Mouse (Mus musculus) 416B (cell line): ENCODE measurements around the gene Msantd2.

ENCODE experiments used
- DNase-seq: peaks from one replicate; pipeline ENCODE4 v3.0.0; 2011; ENCODE audit warnings: low read depth

The Msantd2 gene

DNA sequence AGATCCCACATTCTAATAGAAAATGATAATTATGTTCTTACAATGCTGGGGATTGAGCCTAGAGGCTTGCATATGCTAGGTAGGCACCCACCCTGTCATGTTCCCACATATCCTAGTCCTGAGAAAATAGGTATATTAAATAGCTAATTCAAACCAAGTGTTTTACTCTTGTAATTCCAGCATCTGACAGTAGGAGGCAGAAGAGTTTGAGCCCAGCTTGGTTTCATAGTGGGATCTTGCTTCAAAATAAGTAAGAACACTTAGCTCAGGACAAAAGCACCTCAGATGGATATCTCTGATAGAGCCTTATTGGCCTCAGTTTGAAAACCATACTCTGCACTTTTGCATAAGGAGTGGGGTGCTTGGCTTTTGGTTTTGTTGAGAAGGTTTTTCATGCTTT lies 15.2 kb downstream of the Msantd2 start:
- no peak for DNase-seq

DNA sequence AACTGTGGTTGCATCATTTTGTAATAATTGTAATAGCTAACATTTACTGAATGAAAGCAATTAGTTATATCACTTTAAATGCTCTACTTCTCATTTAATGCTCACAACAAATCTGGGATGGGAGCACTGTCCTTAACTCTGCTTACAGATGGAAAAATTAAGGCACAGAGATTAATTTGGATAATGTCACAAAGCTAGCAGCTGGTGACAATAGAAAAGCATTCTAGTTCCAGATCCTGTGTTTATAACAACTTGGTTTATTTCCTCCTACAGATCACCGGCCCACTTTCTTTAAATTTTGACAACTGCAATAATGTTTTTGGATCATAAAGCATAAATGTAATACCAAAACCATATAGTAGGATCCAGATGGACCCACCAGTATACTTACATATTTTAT lies 16.9 kb downstream of the Msantd2 start:
- no peak for DNase-seq

DNA sequence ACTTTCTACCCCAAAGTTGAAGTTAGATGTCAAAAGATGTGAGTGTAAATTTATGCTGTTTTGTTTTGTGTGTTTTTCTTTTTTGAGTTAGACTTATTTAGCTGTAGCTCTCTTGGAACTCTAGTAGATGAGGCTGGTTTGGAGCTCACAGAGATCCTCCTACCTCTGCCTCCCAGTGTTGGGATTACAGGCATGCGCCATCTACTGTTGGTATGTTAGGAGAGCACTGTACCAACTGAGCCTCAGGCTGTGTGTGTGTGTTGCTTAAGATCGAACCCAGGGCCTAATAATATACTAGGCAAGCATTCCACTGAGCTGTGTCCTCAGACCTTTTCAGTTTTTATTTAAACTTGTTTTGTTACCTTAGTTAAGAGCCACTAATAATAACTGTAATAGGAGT lies 23.0 kb downstream of the Msantd2 start:
- DNase-seq, result peak; percentile 61

DNA sequence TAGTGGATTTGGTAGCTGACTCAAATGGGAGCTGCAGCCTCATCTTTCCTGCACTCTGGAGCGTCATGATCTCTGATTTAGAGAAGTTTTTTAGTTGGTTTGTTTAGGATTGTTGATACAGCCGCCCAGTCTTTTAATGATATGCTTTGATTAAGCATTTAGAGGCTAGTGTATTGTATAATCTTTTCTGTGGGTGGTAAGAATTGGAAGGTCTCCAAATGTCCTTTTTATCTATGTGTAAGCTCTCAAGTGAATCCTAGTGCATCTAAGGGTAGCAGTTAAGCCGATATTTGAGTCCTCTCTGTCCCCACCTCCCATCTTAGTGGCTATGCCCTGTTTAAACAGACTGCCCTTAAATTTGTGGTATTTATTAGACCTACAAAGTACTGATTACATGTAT lies 25.3 kb downstream of the Msantd2 start:
- DNase-seq, result no peak

DNA sequence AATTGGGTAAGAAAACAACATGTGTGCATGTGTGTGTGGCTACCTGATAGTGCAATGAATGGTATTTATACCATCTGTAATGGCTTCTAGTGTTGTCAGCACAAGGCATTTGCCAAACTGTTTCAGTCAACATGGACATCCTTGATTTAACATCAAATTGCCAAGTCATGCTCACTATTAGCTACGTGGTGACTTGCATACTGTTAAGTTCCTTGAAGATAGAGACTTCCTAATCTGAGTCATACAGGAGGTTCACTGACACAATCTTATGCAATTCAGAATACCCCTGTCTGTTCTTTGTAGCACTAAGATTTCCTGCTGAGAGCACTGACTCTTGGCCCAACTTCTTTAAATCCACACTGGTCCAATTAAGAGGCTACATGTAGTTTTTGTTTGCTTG lies 28.3 kb downstream of the Msantd2 start:
- DNase-seq, result peak; percentile 95

DNA sequence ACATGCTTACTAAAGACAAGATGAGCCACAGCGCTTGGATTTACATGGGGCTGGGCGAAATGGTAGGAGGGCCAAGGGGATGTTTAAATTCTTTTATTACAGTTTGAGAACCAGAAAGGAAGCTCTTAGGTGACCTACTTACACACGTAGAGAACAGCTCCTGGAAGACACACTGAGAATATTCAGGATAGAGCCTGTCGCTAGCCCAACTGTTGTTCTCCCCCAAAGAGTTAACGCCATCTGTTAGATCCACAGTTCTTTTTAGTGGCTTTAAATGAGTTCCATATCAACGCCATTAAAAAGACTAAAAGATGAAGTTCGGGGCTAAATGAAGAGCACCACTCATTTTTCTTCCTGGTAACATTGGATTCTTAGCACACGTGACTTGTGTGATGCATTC lies 29.9 kb downstream of the Msantd2 start:
- DNase-seq, result no peak

- DNase-seq, result no peak
These were observed 30.9 kb downstream of the Msantd2 start for GRCm38 (mm10) chr9:37519995-37520394.

GRCm38 (mm10) chr9:37525461-37525860 lies 36.3 kb downstream of the Msantd2 start:
- DNase-seq, result no peak

DNA sequence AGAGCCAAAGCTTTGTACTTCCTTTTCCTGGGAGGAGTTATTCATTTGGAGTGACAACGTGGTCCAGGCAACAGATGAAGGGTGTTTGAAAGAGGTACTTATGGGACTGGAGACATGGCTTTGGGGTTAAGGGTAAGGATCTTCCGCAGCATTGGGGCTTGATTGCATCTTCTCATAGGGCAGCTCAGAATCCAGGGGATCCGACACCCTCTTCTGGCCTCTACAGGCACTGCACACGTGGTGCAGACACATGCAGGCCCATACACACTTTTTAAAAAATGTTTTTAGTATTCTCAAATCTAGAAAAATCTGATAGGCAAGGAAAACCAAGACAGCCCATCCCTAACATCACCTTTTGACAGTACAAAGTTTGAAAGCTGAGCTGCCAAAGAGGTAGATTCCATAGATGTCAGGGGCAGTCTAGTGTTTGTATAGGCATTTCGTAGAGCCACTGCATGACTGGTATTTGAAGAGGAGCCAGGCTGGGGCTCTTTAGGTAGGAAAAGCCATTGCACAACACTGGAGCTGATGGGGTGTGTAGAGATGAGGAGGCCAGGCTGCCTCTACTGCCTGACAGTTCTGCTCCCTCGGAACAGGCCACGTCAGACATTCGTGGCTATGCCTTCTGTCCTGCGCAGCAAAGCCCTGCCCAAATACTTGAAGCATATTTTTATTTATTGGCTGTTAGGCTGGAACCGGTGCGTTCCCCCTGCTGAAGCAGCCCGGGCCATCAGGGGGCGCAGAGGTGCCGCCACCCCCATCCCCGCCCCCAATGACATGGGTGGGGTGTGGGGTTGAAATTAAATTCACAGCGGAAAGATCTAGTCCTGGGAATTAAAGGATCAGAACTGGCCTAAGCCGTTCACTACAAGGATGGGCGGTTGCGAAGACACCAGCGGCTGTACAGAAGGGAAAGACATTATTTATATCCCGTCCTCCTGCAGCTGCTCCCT lies 37.6 kb downstream of the Msantd2 start:
- DNase-seq, result peak; percentile 79

DNA sequence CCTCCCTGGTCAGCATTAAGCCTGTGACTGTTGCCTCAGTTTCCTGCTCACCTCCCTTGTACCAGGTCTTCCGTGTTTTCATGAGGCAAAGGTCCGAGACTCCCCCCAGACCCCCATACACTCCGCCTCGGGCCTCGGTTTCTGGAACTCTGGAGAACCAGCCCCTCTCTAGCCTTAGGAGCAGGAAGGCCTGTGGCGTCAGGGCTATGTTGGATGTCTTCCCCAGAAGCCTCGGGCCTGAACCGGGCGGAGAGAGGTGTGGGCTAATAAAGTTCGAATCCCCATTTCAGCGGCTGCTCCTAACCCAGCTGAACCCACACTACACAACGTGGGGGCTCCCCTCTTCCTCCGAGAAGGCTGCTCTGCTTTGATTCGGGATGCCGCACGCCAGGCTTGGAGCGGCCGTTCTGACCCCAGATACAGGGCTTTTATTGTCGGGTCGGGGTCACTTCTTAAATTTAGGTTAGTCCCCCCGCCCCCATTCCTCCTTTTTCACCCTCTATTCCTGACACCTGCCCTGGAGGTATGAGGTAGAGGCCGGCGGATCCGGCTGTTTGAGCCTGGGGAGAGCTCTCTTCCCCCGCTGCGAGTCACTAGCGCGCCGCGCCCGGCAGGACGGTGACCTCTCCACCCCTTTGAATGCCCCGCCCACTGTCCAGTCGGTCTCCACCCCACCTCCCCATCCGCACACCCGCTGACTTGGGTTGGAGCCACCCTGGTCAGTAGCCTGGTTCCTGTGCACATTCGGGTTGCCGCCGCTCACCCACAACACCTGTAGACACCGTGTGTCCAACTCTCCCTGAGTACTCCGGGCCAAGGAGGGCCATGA lies 38.5 kb downstream of the Msantd2 start, which contains the start of gene Esam:
TSS of gene Esam (plus strand) at position 683 of the 829 bp plus-strand sequence.
- DNase-seq, result peak; percentile 86

- DNase-seq, result peak; percentile 25
These were observed 39.3 kb downstream of the Msantd2 start for GRCm38 (mm10) chr9:37528225-37528970.

GRCm38 (mm10) chr9:37530031-37530887 lies 41.1 kb downstream of the Msantd2 start:
- peak; percentile 92 for DNase-seq

DNA sequence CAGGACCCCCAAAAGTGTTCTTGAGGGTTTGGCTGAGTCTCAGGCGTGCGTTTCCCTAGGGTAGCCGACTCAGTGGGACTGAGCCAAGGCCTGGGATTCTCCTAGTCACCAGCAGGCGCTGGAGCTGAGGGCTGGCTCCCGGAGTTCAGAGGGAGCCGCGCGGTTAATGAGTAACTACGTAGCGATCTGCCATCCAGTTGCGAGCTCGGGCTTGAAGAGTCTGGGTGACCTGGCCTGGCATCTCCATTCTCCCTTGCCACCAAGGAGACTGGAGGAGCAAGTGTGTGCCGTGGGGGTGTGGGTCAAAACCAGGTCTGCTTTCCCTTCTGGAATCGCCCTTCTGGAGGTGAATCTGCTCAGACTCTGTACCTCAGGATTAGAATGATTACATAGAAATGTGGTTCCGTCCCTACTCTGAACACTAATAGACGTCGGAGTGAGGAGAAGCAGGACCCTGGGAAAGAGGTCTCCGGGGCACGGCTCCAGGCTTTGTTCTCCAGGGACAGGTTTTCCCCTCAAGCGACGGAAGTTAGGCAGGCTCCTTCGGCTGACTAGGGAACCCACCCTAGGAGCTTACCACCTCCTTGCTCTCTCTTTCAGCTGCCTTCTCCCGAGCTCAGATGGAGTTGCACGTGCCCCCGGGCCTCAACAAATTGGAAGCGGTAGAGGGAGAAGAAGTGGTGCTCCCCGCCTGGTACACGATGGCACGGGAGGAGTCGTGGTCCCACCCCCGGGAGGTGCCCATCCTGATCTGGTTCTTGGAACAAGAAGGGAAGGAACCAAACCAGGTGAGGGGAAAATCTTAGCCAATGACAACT lies 42.0 kb downstream of the Msantd2 start:
- peak; percentile 67 for DNase-seq

DNA sequence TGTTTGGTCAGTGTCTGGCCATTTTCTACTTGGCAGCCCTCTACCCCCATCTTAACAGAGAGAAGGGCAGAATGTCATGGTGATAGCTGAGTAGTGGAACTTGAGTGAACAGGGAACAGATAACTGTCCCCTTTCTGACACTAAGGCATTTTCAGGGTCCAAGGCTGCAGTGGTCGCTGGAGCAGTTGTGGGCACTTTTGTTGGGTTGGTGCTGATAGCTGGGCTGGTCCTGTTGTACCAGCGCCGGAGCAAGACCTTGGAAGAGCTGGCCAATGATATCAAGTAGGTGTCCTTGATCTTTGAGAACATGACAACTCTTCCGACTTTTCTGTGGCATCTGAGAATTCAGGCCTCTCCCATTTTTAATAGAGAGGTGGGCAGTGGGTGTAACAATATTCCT lies 47.7 kb downstream of the Msantd2 start:
- no peak for DNase-seq

- DNase-seq, result no peak
These were observed 48.6 kb downstream of the Msantd2 start for GRCm38 (mm10) chr9:37537658-37538250.

- DNase-seq, result no peak
These were observed 50.3 kb downstream of the Msantd2 start, which contains the start of gene Vsig2 for GRCm38 (mm10) chr9:37539170-37540025. Gene Vsig2 (plus strand): TSS chr9:37539255.

GRCm38 (mm10) chr9:37540226-37540625 lies 51.1 kb downstream of the Msantd2 start:
- DNase-seq, result no peak

DNA sequence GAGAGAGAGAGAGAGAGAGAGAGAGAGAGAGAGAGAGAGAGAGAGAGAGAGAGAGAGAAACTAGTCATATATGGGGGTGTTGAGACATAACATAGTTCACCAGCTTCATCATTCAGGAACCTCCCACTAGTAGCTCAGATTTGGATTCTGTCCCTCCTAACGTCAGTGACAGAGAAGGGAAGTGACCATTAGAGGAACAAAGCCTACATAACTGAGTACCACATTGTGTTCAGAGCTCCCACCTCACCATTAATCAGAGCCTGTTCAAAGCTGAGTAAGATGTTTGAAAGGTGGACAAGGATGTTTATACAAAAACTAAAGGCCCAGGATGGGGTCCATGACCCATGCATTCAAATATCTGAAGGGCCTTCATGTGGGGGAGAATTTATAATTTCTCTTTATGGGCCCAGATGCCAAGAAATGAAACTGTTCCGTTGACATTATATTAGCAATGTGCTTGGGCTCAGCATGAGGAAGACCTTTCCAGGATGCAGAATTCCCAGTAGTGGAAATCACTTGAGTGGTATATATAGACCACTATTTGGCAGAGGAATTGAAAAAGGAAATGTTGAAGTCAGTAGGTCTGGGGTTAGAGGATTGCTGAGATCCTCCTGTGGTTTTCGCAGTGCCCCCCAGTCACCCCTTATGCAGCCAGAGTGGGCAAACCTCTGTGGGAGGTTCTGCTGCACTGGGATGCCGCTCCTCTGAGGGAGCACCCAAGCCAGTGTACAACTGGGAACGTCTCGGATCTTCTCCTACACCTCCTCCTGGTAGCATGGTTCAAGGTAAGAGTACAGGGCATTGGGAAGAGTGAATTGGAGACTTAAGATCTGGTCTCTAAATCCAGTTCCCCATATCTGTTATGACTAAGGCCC lies 51.8 kb downstream of the Msantd2 start:
- no peak for DNase-seq
